Mouse (Mus musculus) layer of hippocampus, adult 11-12 months (tissue): ENCODE measurements around the gene Lins1.

Source experiments
- DNase-seq: peaks from one replicate; pipeline ENCODE4 v3.0.0; 2022; ENCODE audit warnings: low spot score

Gene Lins1

GRCm38 (mm10) chr7:66689620-66690360 lies at the start of gene Lins1:
Gene Lins1 (plus strand): TSS chr7:66689889.
- DNase-seq, result peak; percentile 99

DNA sequence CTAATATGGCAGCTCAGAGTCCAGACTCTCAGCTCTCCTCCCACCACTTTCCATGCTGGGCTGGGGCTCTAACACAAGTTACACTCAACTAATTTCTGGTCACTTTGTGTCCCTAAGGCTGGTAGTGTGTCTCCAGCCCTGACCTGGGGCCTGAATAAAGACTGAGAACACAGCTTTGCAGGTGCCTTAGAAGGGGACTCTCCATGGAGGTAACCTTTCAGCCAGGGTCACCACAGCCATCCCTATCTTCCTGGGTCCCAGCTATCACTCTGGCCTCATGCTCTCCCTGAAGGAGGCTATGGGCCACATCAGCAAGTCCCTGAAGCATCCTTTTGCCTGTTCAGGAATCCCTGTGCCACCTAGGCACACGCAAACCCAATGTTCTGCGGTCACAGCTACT lies 44.0 kb upstream of the Lins1 start:
- DNase-seq, result no peak

GRCm38 (mm10) chr7:66649181-66649580 lies 40.5 kb upstream of the Lins1 start:
- DNase-seq, result no peak

DNA sequence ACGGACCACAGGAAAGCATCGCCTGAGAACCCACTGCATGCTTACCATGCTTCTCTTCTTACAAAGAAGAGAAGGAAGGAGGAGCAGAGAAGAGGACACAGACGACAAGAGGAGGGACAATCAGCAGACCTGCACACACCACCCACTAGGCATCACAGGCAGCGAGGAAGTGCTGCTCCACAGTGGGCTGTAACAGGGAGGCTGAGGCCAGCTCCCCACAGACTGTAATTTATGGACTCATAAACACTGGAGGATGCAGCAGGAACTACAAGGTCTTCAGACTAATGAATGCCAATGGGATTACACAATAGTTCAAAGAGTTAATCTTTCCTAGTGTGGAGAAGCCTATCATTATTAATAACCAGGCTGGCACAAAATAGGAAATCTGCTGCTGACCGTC lies 38.8 kb upstream of the Lins1 start:
- no peak for DNase-seq

DNA sequence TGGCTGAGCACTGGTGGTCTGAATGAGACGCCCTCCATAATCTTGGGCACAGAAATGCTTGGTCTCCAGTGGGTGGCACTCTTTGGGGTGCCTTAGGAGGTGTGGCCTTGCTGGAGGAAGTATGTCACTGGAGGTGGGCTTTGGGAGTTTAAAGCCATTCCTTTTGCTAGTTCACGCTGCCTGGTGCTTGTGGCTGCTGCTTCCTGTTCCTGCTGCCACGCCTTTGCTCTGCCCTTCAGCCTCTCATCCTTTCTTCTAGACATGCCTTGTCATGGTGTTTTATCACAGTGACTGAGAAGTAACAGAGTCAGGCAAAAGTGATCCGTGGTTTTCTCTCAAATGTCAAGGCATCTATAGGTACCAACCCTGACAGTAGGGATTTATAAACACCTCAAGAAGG lies 37.5 kb upstream of the Lins1 start:
- DNase-seq, result no peak

- DNase-seq, result no peak
Observed at GRCm38 (mm10) chr7:66653596-66653995, 36.1 kb upstream of the Lins1 start.

GRCm38 (mm10) chr7:66655471-66655870 lies 34.2 kb upstream of the Lins1 start:
- DNase-seq, result no peak

DNA sequence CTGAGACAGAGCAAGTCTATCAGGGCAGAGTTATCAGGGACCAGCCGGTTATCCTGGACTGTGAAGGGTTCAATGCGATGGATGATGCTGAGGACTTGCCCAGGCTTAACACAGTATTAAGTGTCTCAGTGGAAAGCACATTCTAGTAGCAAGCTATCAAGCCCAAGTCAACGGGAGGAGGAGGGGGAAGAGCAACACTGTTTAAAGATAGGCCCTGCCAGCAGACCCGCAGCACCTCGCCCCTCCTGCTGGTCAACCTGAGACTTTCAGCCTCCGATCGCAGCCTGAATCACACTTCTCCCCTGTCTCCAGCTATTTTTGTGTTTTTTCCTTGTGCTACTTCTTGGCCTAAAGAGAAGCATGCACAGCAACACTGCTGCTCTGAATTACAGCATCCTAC lies 29.4 kb upstream of the Lins1 start:
- DNase-seq, result no peak

DNA sequence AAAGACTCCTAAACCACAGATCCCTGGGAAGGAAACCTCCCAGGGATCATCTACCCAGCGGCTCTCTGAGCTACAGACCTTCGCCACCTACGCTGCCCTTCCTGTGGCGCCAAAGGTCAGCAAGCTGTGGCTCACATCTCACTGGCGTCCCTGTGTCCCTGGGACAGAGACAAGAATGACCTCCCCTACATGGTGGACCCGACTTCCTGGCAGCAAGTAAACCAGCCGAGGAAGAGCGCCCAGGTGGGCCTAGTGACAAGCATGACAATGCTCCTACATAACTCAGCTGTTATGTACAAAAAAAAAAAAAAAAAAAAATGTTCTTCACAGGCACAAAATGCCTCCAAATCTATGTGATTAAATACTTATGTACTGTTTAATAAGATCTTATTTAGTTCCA lies 28.7 kb upstream of the Lins1 start:
- no peak for DNase-seq

DNA sequence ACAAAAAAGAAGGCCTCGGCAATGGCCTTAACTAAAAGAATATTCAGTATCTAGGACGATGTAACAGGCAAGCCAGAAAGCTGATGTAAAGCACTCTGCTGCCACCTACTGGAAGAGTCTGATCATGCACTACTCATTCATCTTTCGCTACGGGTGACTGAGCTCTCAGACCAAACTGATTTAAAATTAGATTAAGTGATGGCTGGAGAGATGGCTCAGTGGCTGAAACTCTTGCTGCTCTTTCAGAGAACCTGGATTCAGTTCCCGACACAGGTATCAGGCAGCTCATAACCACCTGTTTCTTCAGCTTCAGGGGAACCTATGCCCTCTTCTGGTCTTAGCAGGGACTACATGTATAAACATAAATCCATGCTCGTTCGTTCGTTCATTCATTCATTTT lies 28.1 kb upstream of the Lins1 start:
- DNase-seq, result peak; percentile 88

- DNase-seq, result no peak
Observed at GRCm38 (mm10) chr7:66663548-66663947, 26.1 kb upstream of the Lins1 start.

- no peak for DNase-seq
Observed at GRCm38 (mm10) chr7:66667064-66667463, 22.6 kb upstream of the Lins1 start.

DNA sequence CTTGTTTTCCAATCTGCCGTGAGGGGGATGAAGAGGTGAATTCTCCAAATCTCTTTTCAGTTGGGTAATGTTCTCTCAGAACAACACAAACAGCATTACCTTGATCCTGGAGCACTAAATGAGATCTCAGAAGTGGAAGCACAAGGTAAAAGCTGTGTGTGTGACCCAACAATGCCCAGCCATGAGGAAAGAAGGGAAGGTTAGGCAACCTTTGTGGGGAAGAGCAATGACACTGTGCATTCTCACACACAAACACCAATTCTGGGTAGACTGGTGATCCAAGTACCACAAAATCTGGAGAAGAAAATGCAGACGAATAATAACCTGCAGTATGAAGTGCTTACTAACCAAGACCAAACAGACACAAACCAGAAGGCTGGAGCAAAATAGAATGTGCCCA lies 13.9 kb upstream of the Lins1 start:
- DNase-seq, result no peak

- no peak for DNase-seq
Observed at GRCm38 (mm10) chr7:66682119-66682863, 7.4 kb upstream of the Lins1 start.

- peak; percentile 8 for DNase-seq
Observed at GRCm38 (mm10) chr7:66688721-66689120, 968 bp upstream of the Lins1 start.

GRCm38 (mm10) chr7:66689294-66689619 lies 432 bp upstream of the Lins1 start, which contains the start of gene Asb7:
Gene Asb7 (minus strand): TSS chr7:66689596.
- DNase-seq, result no peak

DNA sequence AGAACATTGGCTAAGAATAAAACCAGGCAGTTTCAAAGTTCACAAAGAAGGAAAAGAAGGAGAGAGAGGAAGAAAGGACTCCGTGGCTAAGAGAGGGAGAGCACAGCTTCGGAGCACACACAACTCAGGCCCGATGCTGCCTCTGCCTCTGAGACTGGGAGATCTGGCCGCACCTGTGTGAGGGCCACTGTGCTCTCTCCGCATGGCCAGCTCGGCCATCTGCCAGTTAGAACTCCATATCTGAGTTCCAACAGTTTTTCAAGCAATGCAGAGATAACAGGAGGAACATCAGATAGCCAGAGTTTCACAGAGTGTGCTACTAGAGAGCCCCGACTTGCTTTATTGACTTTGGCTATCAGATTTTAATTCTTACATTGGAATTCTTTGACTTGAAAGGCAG lies 4.8 kb downstream of the Lins1 start:
- no peak for DNase-seq

DNA sequence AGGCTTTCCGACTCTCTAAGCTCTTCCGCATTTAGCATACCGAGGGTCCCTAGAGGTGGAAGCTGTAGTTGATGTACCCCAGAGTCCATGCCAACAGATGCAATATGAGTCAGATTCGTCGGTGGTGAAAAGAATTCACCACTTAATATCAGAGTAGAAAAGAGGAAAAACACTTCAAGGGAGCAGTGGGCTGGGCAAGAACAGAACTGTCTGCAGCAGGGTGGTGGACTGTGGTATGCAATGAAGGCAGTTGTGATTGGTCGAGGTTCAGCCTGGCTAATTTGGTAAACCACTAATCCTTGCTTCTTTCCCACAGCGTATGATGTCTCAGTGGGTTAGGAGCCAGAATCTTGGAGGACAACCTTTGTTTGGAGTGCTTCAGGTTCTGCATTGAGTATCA lies 13.0 kb downstream of the Lins1 start:
- DNase-seq, result no peak

DNA sequence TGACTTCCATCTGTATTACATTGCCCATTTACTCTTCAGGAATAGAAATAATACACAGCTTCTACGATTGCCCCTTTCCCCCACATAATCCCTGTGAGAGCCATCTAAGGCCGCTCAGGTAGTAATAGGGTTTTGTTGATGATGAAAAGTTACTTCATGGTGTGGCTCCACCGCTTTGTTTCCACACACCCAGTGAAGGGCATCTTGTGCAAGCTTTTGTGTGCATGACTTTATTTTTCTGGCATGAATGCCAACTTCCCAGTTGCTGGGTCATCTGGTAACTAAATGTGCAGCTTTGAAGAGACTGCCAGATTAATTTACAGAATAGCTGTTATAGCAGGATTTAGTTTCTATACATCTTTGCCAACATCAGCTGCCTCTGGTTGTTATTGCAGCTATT lies 14.9 kb downstream of the Lins1 start:
- no peak for DNase-seq

- no peak for DNase-seq
Observed at GRCm38 (mm10) chr7:66711166-66711565, 21.5 kb downstream of the Lins1 start.

DNA sequence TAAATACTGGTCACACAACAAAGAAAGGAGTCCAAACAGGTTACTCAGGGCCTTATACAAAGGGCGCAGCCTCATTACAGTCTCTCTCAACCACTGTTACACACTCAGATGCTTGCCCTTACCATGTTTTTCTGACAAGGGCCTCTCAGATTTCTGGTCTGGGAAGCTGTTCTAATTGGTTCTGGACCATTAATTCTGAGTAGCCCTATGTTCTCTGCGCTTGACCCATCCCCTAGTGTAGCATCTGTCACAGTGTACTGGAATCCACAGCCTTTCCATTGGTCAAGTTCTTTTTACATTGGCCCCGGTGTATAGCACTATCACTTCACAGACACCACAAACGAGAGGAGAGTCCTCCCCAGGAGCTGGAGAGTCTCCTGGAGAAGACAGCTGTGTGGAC lies 34.8 kb downstream of the Lins1 start:
- DNase-seq, result no peak

DNA sequence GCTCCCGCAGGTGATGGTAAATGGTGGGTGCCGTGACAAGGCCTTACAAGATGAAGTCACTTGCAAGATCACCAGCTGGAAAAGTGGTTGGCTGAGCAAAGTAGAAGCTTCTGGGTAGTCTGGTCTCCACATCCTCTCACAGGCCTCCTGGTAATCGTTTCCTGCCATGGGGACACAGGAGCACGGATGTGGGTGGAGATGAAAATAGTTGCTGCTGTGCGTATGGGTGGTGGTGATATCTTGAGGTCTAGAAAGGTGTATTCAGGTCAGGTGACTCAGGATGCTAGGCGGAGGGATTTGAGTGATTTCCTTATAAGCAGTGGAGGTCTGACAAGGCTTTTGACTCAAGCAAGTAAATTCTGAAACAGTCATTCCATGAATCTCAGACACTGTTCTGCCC lies 35.3 kb downstream of the Lins1 start:
- no peak for DNase-seq

- no peak for DNase-seq
Observed at GRCm38 (mm10) chr7:66728072-66728471, 38.4 kb downstream of the Lins1 start.

DNA sequence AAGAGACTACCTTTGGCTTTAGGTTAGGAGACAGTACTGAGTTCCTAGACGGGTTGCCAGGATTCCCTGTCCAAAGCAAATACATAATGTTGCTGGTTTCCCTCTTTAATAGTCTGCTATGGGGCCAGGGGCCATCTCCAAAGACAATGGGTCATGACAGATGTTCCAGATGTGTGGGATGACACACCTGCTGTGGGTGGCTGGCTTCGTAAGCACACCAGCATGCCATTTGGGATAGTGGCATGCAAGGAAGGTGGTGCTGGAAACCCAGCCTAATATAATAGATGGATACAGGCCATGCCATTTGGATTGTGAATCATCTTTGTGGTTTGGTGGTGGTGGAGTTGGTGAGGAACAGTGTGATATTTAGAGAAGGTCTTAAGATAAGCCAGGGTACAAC lies 39.5 kb downstream of the Lins1 start:
- no peak for DNase-seq
